Mouse (Mus musculus) thymus, postnatal 25 days (tissue): ENCODE results near the gene Eif4e.

Experiments used
- DNase-seq: peaks from one replicate; pipeline ENCODE4 v3.0.0; 2022

The Eif4e gene

GRCm38 (mm10) chr3:138591002-138591401 lies 65.0 kb downstream of the Eif4e start:
- DNase-seq, result no peak

GRCm38 (mm10) chr3:138591806-138592365 lies 65.9 kb downstream of the Eif4e start:
- no peak for DNase-seq

GRCm38 (mm10) chr3:138593131-138593530 lies 67.2 kb downstream of the Eif4e start:
- DNase-seq, result no peak

GRCm38 (mm10) chr3:138593911-138594310 lies 67.9 kb downstream of the Eif4e start:
- no peak for DNase-seq

GRCm38 (mm10) chr3:138601076-138601475 lies 75.1 kb downstream of the Eif4e start:
- no peak for DNase-seq

- no peak for DNase-seq
Observed at GRCm38 (mm10) chr3:138605132-138605531, 79.2 kb downstream of the Eif4e start.

GRCm38 (mm10) chr3:138608665-138609064 lies 82.7 kb downstream of the Eif4e start:
- no peak for DNase-seq
